Mouse (Mus musculus) bone marrow, adult 2 months (tissue): ENCODE results near the gene Arhgap45.

ENCODE experiments used
- CTCF ChIP-seq: fragments of 200-500 bp; IDR thresholded peaks from 2 replicates; pipeline ENCODE4 v1.5.1; 2011; ENCODE audit warnings: low read length, control low read depth; ENCODE audit not compliant: control insufficient read depth, insufficient read depth
- POLR2A ChIP-seq: fragments of 200-500 bp; IDR thresholded peaks from 2 replicates; pipeline ENCODE4 v1.6.1; 2011; ENCODE audit warnings: low read depth, mild to moderate bottlenecking, control low read depth, low read length, borderline replicate concordance; ENCODE audit not compliant: control insufficient read depth

DNA sequence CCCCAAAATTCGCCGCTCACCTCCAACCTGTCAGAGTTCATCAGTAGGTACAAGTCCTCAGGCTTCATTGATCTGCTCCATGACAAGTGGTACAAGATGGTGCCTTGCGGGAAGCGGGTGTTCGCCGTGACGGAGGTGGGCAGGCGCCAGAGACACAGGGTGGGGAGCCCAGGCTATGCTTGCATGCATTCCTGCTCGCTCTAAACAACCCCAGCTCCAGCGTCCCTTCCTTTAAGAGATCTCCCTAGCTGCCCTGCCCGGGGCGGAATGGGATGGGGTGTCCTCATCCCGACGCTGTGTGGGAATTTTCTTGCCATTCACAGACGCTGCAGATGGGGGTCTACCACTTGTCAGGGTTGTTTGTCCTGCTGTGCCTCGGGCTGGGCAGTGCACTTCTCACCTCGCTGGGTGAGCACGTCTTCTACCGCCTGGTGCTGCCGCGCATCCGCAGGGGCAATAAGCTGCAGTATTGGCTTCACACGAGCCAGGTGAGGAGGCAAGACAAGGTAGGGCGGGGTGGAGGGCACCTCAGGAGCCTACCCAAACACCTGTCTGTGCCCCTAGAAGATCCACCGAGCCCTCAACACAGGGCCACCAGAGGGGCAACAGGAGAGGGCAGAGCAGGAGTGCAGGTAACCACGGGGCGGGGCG lies 40.3 kb upstream of the Arhgap45 start:
- TF ChIP-seq CTCF (no peak), POLR2A (no peak)
